Mouse (Mus musculus): ENCODE results near the gene Gls. TPM values are rescaled to one million over a fixed set of nuclear protein-coding genes. Genes with fewer than 3 reads are reported as not detected.

Gls gene
- polyA plus RNA-seq, 1 experiment from 2014 or later = 14.7 TPM

DNA sequence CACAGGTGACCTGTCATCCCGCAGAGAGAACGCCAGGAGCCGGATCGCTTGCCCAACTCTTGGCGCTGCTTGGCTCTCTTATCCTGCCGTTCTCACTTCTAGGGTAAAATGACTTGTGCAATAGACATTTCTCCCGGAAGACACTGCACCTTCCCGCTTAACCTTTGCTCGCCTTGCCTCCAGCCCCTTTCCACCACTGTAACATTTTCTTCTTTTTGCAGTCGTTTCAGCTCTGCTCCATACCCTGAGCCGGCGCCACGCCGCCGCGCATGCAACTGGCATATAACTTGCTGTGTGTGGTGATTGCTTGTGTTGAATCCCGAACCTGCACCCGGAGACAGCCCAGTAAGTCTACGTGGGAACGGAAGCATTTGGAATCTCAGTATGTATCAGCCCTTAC, 113.3 kb downstream of the Gls start:
- no peak; the same call in 1 of the 2 replicates for ATAC-seq (ENCODE audit: extremely low read depth, insufficient number of reproducible peaks, low FRiP score, low TSS enrichment)
- Histone ChIP-seq H3K4me2 (peak overlapping the region; percentile 96), H3K4me1 (peaks cover 15% of the 10 kb centered on the region), H3K36me3 (peaks cover 18% of the 10 kb centered on the region), H3K27ac (replicated peaks) (peak overlapping the region; percentile 83), H3K4me3 (peak overlapping the region; percentile 71), H3K27me3 (replicated peaks) (no peaks in the 10 kb centered on the region; the same call in 1 of the 2 replicates), H3K9ac (peak overlapping the region; percentile 83), H3K9me3 (no peaks in the 10 kb centered on the region)
- WGBS = under 1% methylated on average over 20 of the region's 20 CpGs

DNA sequence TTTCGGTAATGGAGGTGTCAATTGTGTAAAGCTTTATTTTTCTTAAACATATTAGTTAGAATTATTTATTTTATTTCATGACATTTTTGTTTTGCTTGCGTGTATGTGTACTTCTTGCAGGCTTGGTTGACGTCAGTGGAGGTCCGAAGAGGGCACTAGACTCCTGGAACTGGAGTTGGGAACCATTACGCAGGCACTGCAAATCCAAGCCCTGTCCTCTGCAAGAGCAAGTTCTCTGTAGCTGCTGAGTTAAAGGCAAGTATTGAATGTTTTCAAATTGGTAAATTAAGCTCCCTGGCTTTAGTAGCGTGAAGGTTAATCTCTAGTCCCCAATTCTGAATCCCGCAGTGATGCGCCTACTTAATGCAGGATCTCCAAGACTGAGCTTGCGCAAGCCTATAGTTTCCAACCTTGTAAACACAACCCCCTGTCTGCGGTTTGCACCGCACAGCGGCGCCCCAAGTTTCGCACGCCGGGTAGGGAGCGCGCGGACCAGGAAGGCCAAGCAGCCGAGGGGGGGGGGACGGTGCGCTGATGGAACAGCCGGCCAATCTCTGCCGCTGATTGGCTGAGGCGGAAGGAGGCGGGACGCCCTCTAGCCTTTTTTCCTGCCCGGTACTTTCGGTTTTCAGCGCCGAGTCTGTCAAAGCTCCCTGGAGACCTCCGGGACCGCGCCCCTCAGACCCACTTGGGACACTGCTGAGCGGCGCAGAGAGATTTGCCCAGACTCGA, 114.0 kb downstream of the Gls start, which contains the start of gene Stat1:
TSS of gene Stat1 (plus strand) at position 581 of the 732 bp plus-strand sequence.
- peak within 1 kb of the TSS; percentile 96 for H3K4me2 ChIP-seq
- H3K4me1 ChIP-seq = peaks cover 15% of the 10 kb centered on the region
- H3K4me3 ChIP-seq = peak within 1 kb of the TSS; percentile 71
- peak; percentile 85 for ATAC-seq (ENCODE audit: extremely low read depth, insufficient number of reproducible peaks, low FRiP score, low TSS enrichment)
- H3K36me3 ChIP-seq = peaks cover 15% of the 10 kb centered on the region; the same call in 1 of the 2 replicates
- H3K9ac ChIP-seq = peak within 1 kb of the TSS; percentile 83
- peak within 1 kb of the TSS; percentile 83 for H3K27ac ChIP-seq (replicated peaks)
- no peaks in the 10 kb centered on the region for H3K9me3 ChIP-seq
- H3K27me3 ChIP-seq (replicated peaks) = no peaks in the 10 kb centered on the region; the same call in 1 of the 2 replicates
- WGBS = 3% methylated on average over 37 of the region's 37 CpGs

DNA sequence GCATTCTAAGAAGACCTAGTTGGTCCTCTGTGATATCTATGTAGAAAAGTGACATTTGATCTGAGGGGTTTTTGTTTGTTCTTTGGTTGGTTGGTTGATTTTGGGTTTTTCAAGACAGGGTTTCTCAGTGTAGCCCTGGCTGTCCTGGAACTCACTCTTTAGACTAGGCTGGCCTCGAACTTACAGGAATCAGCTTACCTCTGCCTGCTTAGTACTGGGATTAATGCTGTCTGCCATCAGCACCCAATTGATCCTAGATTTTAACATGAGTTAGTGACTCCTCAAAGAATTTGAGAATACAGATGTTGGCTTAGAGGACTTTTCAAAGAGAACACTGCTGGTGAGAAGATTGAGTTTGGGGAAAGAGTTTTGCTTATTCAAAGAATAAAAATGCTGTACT, 115.3 kb downstream of the Gls start:
- H3K9me3 ChIP-seq = no peaks in the 10 kb centered on the region
- WGBS = 83% methylated on average over 1 of the region's 1 CpGs
- no peak overlapping the region for H3K27ac ChIP-seq (replicated peaks)
- H3K4me3 ChIP-seq = no peak overlapping the region
- H3K9ac ChIP-seq = no peak overlapping the region
- no peaks in the 10 kb centered on the region; the same call in 1 of the 2 replicates for H3K27me3 ChIP-seq (replicated peaks)
- peaks cover 4% of the 10 kb centered on the region; the same call in 1 of the 2 replicates for H3K36me3 ChIP-seq
- no peak for ATAC-seq (ENCODE audit: extremely low read depth, insufficient number of reproducible peaks, low FRiP score, low TSS enrichment)
- H3K4me2 ChIP-seq = no peak overlapping the region
- H3K4me1 ChIP-seq = peaks cover 21% of the 10 kb centered on the region

DNA sequence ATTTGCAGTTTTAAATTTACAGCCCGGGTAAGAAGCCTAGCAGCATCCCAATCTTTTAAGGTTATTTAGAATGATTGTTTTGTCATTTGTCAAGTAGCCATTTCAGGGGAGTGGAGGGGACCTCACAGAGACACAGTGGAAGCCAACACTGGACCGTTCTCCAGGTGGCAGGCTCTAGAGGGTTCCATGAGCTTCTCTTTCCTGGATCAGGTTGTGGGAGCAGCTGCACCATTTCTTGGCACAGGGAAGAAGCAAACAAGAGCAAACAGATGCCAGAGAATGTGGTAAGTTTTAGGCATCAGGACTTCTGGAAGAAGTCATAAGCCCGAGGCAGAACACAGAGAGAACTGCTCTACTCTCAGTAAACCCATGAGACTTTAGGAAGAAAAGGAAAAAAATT, 116.6 kb downstream of the Gls start:
- Histone ChIP-seq H3K36me3 (no peaks in the 10 kb centered on the region), H3K9ac (no peak overlapping the region), H3K4me1 (peaks cover 21% of the 10 kb centered on the region), H3K27me3 (replicated peaks) (no peaks in the 10 kb centered on the region; the same call in 1 of the 2 replicates), H3K9me3 (no peaks in the 10 kb centered on the region), H3K4me2 (no peak overlapping the region), H3K4me3 (no peak overlapping the region), H3K27ac (replicated peaks) (no peak overlapping the region)
- 69% methylated on average over 3 of the region's 3 CpGs for WGBS
- no peak for ATAC-seq (ENCODE audit: extremely low read depth, insufficient number of reproducible peaks, low FRiP score, low TSS enrichment)

DNA sequence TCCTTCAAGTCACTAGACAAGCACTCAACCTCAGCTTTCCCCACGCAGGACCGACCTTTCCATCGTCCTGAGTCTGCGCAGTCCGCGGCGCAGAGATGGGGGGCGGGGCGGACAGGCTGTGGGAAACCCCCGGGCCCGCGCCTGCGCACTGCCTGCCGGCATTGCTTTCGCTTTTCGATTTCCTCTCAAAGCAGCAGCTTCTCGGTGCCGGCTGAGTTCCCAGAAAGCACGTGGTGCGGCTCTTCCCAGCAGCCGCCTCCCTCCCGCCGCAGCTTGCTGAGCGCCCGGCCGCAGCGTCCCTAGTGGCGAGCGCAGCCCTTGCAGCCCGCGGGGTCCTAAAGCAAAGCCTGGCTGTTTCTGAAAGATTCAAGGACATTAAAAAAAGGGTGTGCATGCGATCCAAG, 119.4 kb downstream of the Gls start:
- Histone ChIP-seq H3K27ac (replicated peaks) (peak overlapping the region; percentile 76), H3K9me3 (no peaks in the 10 kb centered on the region), H3K27me3 (replicated peaks) (no peaks in the 10 kb centered on the region; the same call in 1 of the 2 replicates), H3K4me2 (peak overlapping the region; percentile 69), H3K9ac (peak overlapping the region; percentile 76), H3K4me3 (peak overlapping the region; percentile 47), H3K4me1 (peaks cover 9% of the 10 kb centered on the region), H3K36me3 (no peaks in the 10 kb centered on the region)
- peak; percentile 88 for ATAC-seq (ENCODE audit: extremely low read depth, insufficient number of reproducible peaks, low FRiP score, low TSS enrichment)
- WGBS = under 1% methylated on average over 32 of the region's 32 CpGs

Other genes starting within 250 kb of the Gls start
- 1.7 and 2.1 TPM in 2 replicates for gene Stat4, start 246.1 kb downstream of the Gls start, polyA plus RNA-seq (2015; fragmentation: Nextera tagmentation; extraction: Ambion mirVana)
- 27.2 and 31.9 TPM in 2 replicates for gene Stat1, start 113.8 kb downstream of the Gls start, polyA plus RNA-seq (2015; fragmentation: Nextera tagmentation; extraction: Ambion mirVana)